Mouse (Mus musculus) right cerebral cortex, adult 2 months (tissue): ENCODE results near the gene Padi3.

ENCODE experiments used
- DNase-seq, 2 experiments: peaks; one replicate each; pipeline ENCODE4 v3.0.0; 2021 to 2022; ENCODE audit warnings: low spot score in 2 of 2

The Padi3 gene

GRCm38 (mm10) chr4:140810458-140811260 is at the start of gene Padi3:
TSS of gene Padi3 (minus strand) at chr4:140810648.
- DNase-seq = no peak

- DNase-seq = no peak
Observed at GRCm38 (mm10) chr4:140859291-140859690, 48.8 kb upstream of the Padi3 start.

GRCm38 (mm10) chr4:140857813-140858212 is 47.4 kb upstream of the Padi3 start:
- no peak for DNase-seq

- DNase-seq = no peak
Observed at GRCm38 (mm10) chr4:140857041-140857440, 46.6 kb upstream of the Padi3 start.

GRCm38 (mm10) chr4:140855151-140855550 is 44.7 kb upstream of the Padi3 start:
- DNase-seq = no peak

- DNase-seq = no peak
Observed at GRCm38 (mm10) chr4:140854455-140854864, 44.0 kb upstream of the Padi3 start.

GRCm38 (mm10) chr4:140853626-140854025 is 43.2 kb upstream of the Padi3 start:
- no peak for DNase-seq

GRCm38 (mm10) chr4:140849310-140849709 is 38.9 kb upstream of the Padi3 start:
- no peak for DNase-seq

GRCm38 (mm10) chr4:140845666-140846065 is 35.2 kb upstream of the Padi3 start, which contains the start of gene Padi1:
TSS of gene Padi1 (minus strand) at chr4:140845778.
- DNase-seq = no peak

GRCm38 (mm10) chr4:140844991-140845390 is 34.5 kb upstream of the Padi3 start:
- no peak for DNase-seq

- no peak for DNase-seq
Observed at GRCm38 (mm10) chr4:140843670-140844280, 33.3 kb upstream of the Padi3 start.

- DNase-seq = no peak
Observed at GRCm38 (mm10) chr4:140842909-140843308, 32.5 kb upstream of the Padi3 start.

- DNase-seq = no peak
Observed at GRCm38 (mm10) chr4:140837879-140838278, 27.4 kb upstream of the Padi3 start.

GRCm38 (mm10) chr4:140836208-140836866 is 25.9 kb upstream of the Padi3 start:
- DNase-seq = no peak

GRCm38 (mm10) chr4:140835682-140836081 is 25.2 kb upstream of the Padi3 start:
- no peak for DNase-seq

- DNase-seq = no peak
Observed at GRCm38 (mm10) chr4:140834327-140834934, 24.0 kb upstream of the Padi3 start.

- DNase-seq = no peak
Observed at GRCm38 (mm10) chr4:140832821-140833220, 22.4 kb upstream of the Padi3 start.

- no peak for DNase-seq
Observed at GRCm38 (mm10) chr4:140831808-140832207, 21.4 kb upstream of the Padi3 start.

GRCm38 (mm10) chr4:140827237-140827636 is 16.8 kb upstream of the Padi3 start:
- DNase-seq = no peak

GRCm38 (mm10) chr4:140825942-140826341 is 15.5 kb upstream of the Padi3 start:
- DNase-seq = no peak

- DNase-seq = peak; percentile 60 to 68
Observed at GRCm38 (mm10) chr4:140821988-140822387, 11.5 kb upstream of the Padi3 start.

- no peak for DNase-seq
Observed at GRCm38 (mm10) chr4:140817413-140817812, 7.0 kb upstream of the Padi3 start.
